Mouse (Mus musculus): ENCODE data around the gene Fam57b. TPM values are rescaled to one million over a fixed set of nuclear protein-coding genes. Genes with fewer than 3 reads are reported as not detected.

The Fam57b gene
- polyA plus RNA-seq, 1 experiment: 13.3 TPM

- no peak for DNase-seq
- no peak overlapping the region for H3K4me3 ChIP-seq (replicated peaks; ENCODE audit: extremely low read depth, low read depth, low read length)
- peaks cover 5% of the 10 kb centered on the region; the same call in 1 of the 2 replicates for H3K4me1 ChIP-seq (ENCODE audit: control insufficient read depth, insufficient read depth, low read length)
- no peak for TF ChIP-seq CTCF (IDR thresholded peaks at IDR 0.05; ENCODE audit: insufficient read depth, low read length)
- TF ChIP-seq POLR2A (IDR thresholded peaks at IDR 0.05; ENCODE audit: borderline replicate concordance, extremely low read depth, low read depth, low read length): no peak
- 70% methylated on average over 4 of the region's 4 CpGs for WGBS
These were observed 12.4 kb upstream of the Fam57b start for GRCm38 (mm10) chr7:126785056-126785455.

DNA sequence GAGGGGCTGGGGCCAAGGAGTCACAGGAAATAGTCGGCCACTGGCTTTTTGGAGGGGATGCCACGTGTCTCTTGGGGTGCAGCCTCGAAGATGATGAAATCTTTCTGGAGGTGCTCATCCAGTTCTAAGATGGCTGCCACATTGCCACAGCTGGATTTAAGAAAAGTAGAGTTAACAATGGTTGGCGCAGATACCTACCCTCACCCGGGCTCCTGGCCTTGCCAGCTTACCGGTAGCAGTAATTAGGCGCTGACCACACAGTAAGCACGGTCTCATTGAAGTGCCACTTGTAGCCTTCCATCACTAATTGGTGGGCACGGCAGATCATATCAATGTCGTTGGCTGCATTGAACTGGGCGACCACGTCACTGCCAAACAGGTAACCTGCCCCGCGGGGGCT lies 11.3 kb upstream of the Fam57b start:
- TF ChIP-seq POLR2A (IDR thresholded peaks at IDR 0.05; ENCODE audit: borderline replicate concordance, extremely low read depth, low read depth, low read length) (no peak), CTCF (IDR thresholded peaks at IDR 0.05; ENCODE audit: insufficient read depth, low read length) (no peak)
- H3K4me3 ChIP-seq (replicated peaks; ENCODE audit: extremely low read depth, low read depth, low read length): no peak overlapping the region
- 86% methylated on average over 14 of the region's 14 CpGs for WGBS
- DNase-seq: no peak
- peaks cover 6% of the 10 kb centered on the region; the same call in 1 of the 2 replicates for H3K4me1 ChIP-seq (ENCODE audit: control insufficient read depth, insufficient read depth, low read length)

DNA sequence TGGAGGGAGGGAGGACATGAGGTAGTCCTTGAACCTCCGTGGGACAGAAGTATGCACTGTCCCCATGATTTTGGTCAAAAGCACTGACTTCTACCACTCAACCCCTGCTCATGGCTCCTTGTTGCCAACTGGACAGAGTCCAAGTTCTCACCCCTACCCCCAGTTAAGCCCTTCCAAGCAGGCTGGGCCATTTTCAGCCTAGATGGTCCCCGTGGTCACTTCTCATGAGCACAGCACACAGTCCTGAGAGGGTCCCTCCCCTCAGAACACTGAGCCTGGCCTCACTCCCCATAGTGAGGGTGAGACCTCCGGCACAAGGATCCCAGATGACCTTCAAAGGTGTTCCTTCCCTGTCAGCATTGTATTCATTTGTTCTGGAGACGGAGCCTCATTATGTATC lies 8.3 kb upstream of the Fam57b start:
- WGBS: 76% methylated on average over 4 of the region's 4 CpGs
- no peak for DNase-seq
- no peak for TF ChIP-seq POLR2A (IDR thresholded peaks at IDR 0.05; ENCODE audit: borderline replicate concordance, extremely low read depth, low read depth, low read length)
- no peak for TF ChIP-seq CTCF (IDR thresholded peaks at IDR 0.05; ENCODE audit: insufficient read depth, low read length)
- Histone ChIP-seq H3K4me1 (ENCODE audit: control insufficient read depth, insufficient read depth, low read length) (peaks cover 6% of the 10 kb centered on the region; the same call in 1 of the 2 replicates), H3K4me3 (replicated peaks; ENCODE audit: extremely low read depth, low read depth, low read length) (no peak overlapping the region)

DNA sequence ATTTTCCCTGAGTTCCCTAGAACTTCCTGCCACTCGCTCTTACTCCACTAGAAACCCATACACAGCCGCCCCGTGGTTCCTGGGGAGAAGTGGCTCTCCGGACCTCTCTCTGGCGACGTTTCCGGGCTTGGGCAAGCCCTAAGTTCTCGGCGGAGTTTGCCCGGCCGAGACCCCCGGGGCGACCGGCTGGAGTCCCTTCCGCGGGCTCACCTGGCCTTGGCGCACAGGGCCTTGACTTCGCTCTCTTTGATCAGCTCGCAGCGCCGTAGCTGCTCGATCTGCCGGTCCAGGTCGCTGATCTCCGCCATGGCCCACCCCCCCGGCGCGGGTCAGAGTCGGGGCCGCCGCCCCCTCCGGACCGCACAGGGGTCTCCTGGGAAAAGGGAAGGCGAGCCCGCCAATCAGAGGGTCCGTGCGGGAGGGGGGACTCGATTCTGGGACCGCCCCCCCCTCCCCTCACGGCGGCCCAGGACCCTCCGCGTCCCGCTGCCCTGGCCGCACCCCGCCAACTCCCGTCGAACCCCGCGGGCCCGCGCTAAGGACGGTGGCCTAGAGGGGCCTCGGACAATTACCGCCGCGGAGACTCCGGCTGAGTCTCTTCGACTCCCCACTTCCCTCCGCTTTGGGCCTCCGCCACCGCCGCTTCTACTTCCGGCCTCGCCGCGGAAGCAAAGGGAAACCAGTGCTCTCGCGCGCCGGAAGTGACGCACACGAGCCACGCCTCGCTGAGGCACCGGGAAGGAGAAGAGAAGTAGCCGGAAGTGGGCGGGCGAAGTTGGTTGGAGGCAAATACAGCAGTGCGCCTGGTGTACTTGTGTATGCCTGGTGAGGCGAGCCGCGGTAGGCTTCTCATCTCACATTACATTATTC lies 5.4 kb upstream of the Fam57b start, which contains the start of gene Ppp4c:
Gene Ppp4c, minus strand, starts transcription at position 646 of the 870 bp plus-strand sequence.
- H3K4me3 ChIP-seq (replicated peaks; ENCODE audit: extremely low read depth, low read depth, low read length): peak within 1 kb of the TSS; percentile 71
- TF ChIP-seq CTCF (IDR thresholded peaks at IDR 0.05; ENCODE audit: insufficient read depth, low read length) (no peak), POLR2A (IDR thresholded peaks at IDR 0.05; ENCODE audit: borderline replicate concordance, extremely low read depth, low read depth, low read length) (peak; percentile 82)
- WGBS: under 1% methylated on average over 83 of the region's 83 CpGs
- H3K4me1 ChIP-seq (ENCODE audit: control insufficient read depth, insufficient read depth, low read length): peaks cover 6% of the 10 kb centered on the region
- peak; percentile 93 for DNase-seq

DNA sequence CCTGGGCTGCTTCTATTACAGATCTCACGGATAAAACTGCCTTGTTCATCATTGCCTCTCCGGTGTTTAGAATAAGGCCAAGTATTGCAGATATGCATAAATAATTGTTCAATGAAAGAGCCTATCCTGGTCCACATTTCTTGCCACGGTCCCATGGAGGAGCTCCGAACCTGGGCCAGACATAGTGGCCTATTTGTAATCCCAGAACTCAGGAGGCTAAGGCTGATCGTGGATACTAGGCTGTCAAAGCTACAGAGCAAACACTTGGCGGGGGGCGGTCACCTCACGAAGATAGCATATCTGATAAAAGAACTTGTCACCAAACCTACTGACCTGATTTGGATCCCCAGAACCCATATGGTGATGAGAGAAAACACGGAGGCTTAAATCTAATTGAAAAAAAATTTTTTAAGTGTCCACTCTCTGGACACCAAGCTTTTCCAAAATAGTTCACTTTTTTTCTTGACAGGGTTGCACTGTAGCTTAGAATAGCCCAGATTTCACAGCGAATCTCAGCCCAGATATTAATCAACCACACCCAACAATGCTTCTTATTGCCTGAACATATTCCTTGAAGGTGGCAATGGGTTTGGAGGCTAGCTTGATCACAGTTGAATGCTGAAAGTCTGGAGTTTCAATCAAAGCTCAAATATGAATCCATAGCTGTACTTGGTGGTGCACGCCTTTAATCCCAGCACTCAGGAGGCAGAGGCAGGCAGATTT lies 4.6 kb upstream of the Fam57b start:
- TF ChIP-seq CTCF (IDR thresholded peaks at IDR 0.05; ENCODE audit: insufficient read depth, low read length) (no peak), POLR2A (IDR thresholded peaks at IDR 0.05; ENCODE audit: borderline replicate concordance, extremely low read depth, low read depth, low read length) (no peak)
- peaks cover 13% of the 10 kb centered on the region for H3K4me1 ChIP-seq (ENCODE audit: control insufficient read depth, insufficient read depth, low read length)
- H3K4me3 ChIP-seq (replicated peaks; ENCODE audit: extremely low read depth, low read depth, low read length): peak overlapping the region; percentile 48
- WGBS: 22% methylated on average over 11 of the region's 11 CpGs
- DNase-seq: no peak

- Histone ChIP-seq H3K4me1 (ENCODE audit: control insufficient read depth, insufficient read depth, low read length) (peaks cover 13% of the 10 kb centered on the region), H3K4me3 (replicated peaks; ENCODE audit: extremely low read depth, low read depth, low read length) (no peak overlapping the region)
- 79% methylated on average over 4 of the region's 4 CpGs for WGBS
- no peak for DNase-seq
- TF ChIP-seq CTCF (IDR thresholded peaks at IDR 0.05; ENCODE audit: insufficient read depth, low read length): no peak
- TF ChIP-seq POLR2A (IDR thresholded peaks at IDR 0.05; ENCODE audit: borderline replicate concordance, extremely low read depth, low read depth, low read length): no peak
These were observed 3.8 kb upstream of the Fam57b start for GRCm38 (mm10) chr7:126793456-126794270.

GRCm38 (mm10) chr7:126794271-126794605 lies 3.2 kb upstream of the Fam57b start:
- no peak for DNase-seq
- Histone ChIP-seq H3K4me3 (replicated peaks; ENCODE audit: extremely low read depth, low read depth, low read length) (no peak overlapping the region), H3K4me1 (ENCODE audit: control insufficient read depth, insufficient read depth, low read length) (peaks cover 13% of the 10 kb centered on the region)
- no peak for TF ChIP-seq CTCF (IDR thresholded peaks at IDR 0.05; ENCODE audit: insufficient read depth, low read length)
- no peak for TF ChIP-seq POLR2A (IDR thresholded peaks at IDR 0.05; ENCODE audit: borderline replicate concordance, extremely low read depth, low read depth, low read length)
- WGBS: 39% methylated on average over 4 of the region's 4 CpGs

GRCm38 (mm10) chr7:126795387-126796317 lies 1.8 kb upstream of the Fam57b start:
- no peak for DNase-seq
- WGBS: 82% methylated on average over 16 of the region's 16 CpGs
- TF ChIP-seq POLR2A (IDR thresholded peaks at IDR 0.05; ENCODE audit: borderline replicate concordance, extremely low read depth, low read depth, low read length) (no peak), CTCF (IDR thresholded peaks at IDR 0.05; ENCODE audit: insufficient read depth, low read length) (no peak)
- H3K4me3 ChIP-seq (replicated peaks; ENCODE audit: extremely low read depth, low read depth, low read length): no peak overlapping the region
- peaks cover 14% of the 10 kb centered on the region for H3K4me1 ChIP-seq (ENCODE audit: control insufficient read depth, insufficient read depth, low read length)
